Mouse (Mus musculus): Measurements from ENCODE around the gene Hormad1. TPM values are rescaled to one million over a fixed set of nuclear protein-coding genes. Genes with fewer than 3 reads are reported as not detected.
"Not testable (repeated sequence)": the region's sequence is repeated elsewhere in the genome, so short reads cannot be mapped to it uniquely, and the experiment has no call there.

The Hormad1 gene
- polyA plus RNA-seq, 1 experiment from 2014 or later = not detected

GRCm38 (mm10) chr3:95541186-95541585, 18.3 kb upstream of the Hormad1 start:
- 89% methylated on average over 2 of the region's 2 CpGs for WGBS

DNA sequence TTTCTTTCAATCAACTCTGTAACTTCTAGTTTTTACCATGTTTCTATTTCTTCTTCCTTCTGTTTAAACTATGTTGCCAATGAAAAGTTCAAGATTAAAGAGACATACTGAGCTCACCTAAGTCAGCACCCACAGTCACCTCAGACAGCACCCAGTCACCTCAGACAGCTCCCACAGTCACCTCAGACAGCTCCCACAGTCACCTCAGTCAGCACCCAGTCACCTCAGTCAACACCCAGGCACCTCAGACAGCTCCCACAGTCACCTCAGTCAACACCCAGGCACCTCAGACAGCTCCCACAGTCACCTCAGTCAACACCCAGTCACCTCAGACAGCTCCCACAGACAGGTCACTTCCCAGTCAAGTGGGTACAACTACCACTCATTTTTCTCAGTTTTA, 17.3 kb upstream of the Hormad1 start:
- Histone ChIP-seq H3K27ac (ENCODE audit: low read length) (no peak overlapping the region), H3K27me3 (ENCODE audit: control insufficient read depth, insufficient read depth, low read depth, low read length) (no peaks in the 10 kb centered on the region), H3K9me3 (replicated peaks; ENCODE audit: control insufficient read depth, low read length, poor library complexity, severe bottlenecking) (no peaks in the 10 kb centered on the region), H3K4me2 (ENCODE audit: low read length) (no peak overlapping the region), H3K9ac (ENCODE audit: low read depth, low read length) (no peak overlapping the region), H3K4me3 (ENCODE audit: low read depth, low read length) (no peak overlapping the region), H3K4me1 (ENCODE audit: control insufficient read depth, insufficient read depth, low read length) (no peaks in the 10 kb centered on the region), H3K36me3 (ENCODE audit: control insufficient read depth, insufficient read depth, low read length) (no peaks in the 10 kb centered on the region)
- ATAC-seq = no peak

More at GRCm38 (mm10) chr3:95541186-95541585, 18.3 kb upstream of the Hormad1 start:
- not testable (repeated sequence) for ATAC-seq; H3K36me3 ChIP-seq (ENCODE audit: control insufficient read depth, insufficient read depth, low read length); H3K27me3 ChIP-seq (ENCODE audit: control insufficient read depth, insufficient read depth, low read depth, low read length); H3K4me1 ChIP-seq (ENCODE audit: control insufficient read depth, insufficient read depth, low read length); H3K9ac ChIP-seq (ENCODE audit: low read depth, low read length); H3K4me2 ChIP-seq (ENCODE audit: low read length); H3K27ac ChIP-seq (ENCODE audit: low read length); H3K4me3 ChIP-seq (ENCODE audit: low read depth, low read length); H3K9me3 ChIP-seq (replicated peaks; ENCODE audit: control insufficient read depth, low read length, poor library complexity, severe bottlenecking)

GRCm38 (mm10) chr3:95542981-95543380, 16.5 kb upstream of the Hormad1 start:
- ATAC-seq = no peak
- H3K4me1 ChIP-seq (ENCODE audit: control insufficient read depth, insufficient read depth, low read length) = no peaks in the 10 kb centered on the region
- H3K9me3 ChIP-seq (replicated peaks; ENCODE audit: control insufficient read depth, low read length, poor library complexity, severe bottlenecking) = no peaks in the 10 kb centered on the region
- no peak overlapping the region for H3K4me3 ChIP-seq (ENCODE audit: low read depth, low read length)
- no peak overlapping the region for H3K4me2 ChIP-seq (ENCODE audit: low read length)
- WGBS = 79% methylated on average over 7 of the region's 7 CpGs
- H3K9ac ChIP-seq (ENCODE audit: low read depth, low read length) = no peak overlapping the region
- no peaks in the 10 kb centered on the region for H3K27me3 ChIP-seq (ENCODE audit: control insufficient read depth, insufficient read depth, low read depth, low read length)
- no peak overlapping the region for H3K27ac ChIP-seq (ENCODE audit: low read length)
- H3K36me3 ChIP-seq (ENCODE audit: control insufficient read depth, insufficient read depth, low read length) = no peaks in the 10 kb centered on the region

GRCm38 (mm10) chr3:95550176-95550575, 9.3 kb upstream of the Hormad1 start:
- Histone ChIP-seq H3K4me3 (ENCODE audit: low read depth, low read length) (no peak overlapping the region), H3K27ac (ENCODE audit: low read length) (no peak overlapping the region), H3K9ac (ENCODE audit: low read depth, low read length) (no peak overlapping the region), H3K36me3 (ENCODE audit: control insufficient read depth, insufficient read depth, low read length) (no peaks in the 10 kb centered on the region), H3K27me3 (ENCODE audit: control insufficient read depth, insufficient read depth, low read depth, low read length) (no peaks in the 10 kb centered on the region), H3K9me3 (replicated peaks; ENCODE audit: control insufficient read depth, low read length, poor library complexity, severe bottlenecking) (no peaks in the 10 kb centered on the region), H3K4me2 (ENCODE audit: low read length) (no peak overlapping the region), H3K4me1 (ENCODE audit: control insufficient read depth, insufficient read depth, low read length) (no peaks in the 10 kb centered on the region)
- no peak for ATAC-seq
- 33% methylated on average over 1 of the region's 1 CpGs for WGBS

DNA sequence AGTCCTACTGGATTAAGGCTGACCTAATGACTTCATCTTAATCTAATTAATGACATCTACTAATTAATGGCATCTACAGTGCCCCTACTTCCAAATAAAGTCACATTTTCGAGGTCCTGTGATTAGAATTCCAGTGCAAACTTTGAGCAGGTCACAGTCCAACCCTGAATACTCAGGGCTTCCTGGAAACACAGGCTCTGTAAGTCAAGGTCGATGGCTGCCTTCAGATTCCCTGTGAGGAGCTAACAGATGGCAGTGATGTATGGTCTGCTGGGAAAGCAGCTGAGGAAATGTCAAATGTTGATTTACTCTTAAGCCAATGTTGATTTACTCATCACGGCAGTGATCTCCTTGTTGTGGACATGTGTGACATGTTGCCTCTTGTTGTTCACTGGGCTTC, 5.5 kb upstream of the Hormad1 start:
- no peak overlapping the region for H3K27ac ChIP-seq (ENCODE audit: low read length)

GRCm38 (mm10) chr3:95560738-95561137, 1.3 kb downstream of the Hormad1 start:
- Histone ChIP-seq H3K36me3 (ENCODE audit: control insufficient read depth, insufficient read depth, low read length) (no peaks in the 10 kb centered on the region), H3K27ac (ENCODE audit: low read length) (no peak overlapping the region), H3K4me1 (ENCODE audit: control insufficient read depth, insufficient read depth, low read length) (no peaks in the 10 kb centered on the region), H3K27me3 (ENCODE audit: control insufficient read depth, insufficient read depth, low read depth, low read length) (no peaks in the 10 kb centered on the region), H3K9me3 (replicated peaks; ENCODE audit: control insufficient read depth, low read length, poor library complexity, severe bottlenecking) (no peaks in the 10 kb centered on the region), H3K9ac (ENCODE audit: low read depth, low read length) (no peak overlapping the region), H3K4me2 (ENCODE audit: low read length) (no peak overlapping the region), H3K4me3 (ENCODE audit: low read depth, low read length) (no peak overlapping the region)
- no peak for ATAC-seq
- 94% methylated on average over 3 of the region's 3 CpGs for WGBS

More for the DNA sequence above, 5.5 kb upstream of the Hormad1 start:
- Histone ChIP-seq H3K36me3 (ENCODE audit: control insufficient read depth, insufficient read depth, low read length) (no peaks in the 10 kb centered on the region), H3K4me3 (ENCODE audit: low read depth, low read length) (no peak overlapping the region), H3K4me2 (ENCODE audit: low read length) (no peak overlapping the region), H3K9me3 (replicated peaks; ENCODE audit: control insufficient read depth, low read length, poor library complexity, severe bottlenecking) (no peaks in the 10 kb centered on the region), H3K4me1 (ENCODE audit: control insufficient read depth, insufficient read depth, low read length) (no peaks in the 10 kb centered on the region), H3K9ac (ENCODE audit: low read depth, low read length) (no peak overlapping the region), H3K27me3 (ENCODE audit: control insufficient read depth, insufficient read depth, low read depth, low read length) (no peaks in the 10 kb centered on the region)
- ATAC-seq = no peak
- 60% methylated on average over 3 of the region's 3 CpGs for WGBS

DNA sequence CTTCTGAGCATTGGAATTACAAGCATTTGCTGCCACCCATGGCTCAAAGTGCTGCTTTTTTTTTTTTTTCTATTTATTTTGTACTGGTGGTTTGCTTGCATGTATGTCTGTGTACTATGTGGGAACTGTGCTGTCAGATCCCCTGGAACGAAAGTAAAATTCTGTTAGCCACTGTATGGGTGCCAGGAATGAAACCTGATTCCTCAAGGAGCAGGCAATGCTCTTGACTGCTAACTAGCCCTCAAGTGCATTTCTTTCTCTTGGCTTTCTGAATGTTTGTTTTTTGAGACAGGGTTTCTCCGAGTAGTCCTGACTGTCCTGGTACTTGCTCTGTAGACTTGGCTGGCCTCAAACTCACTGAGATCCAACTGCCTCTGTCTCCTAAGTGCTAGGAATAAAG, 2.3 kb downstream of the Hormad1 start:
- H3K4me3 ChIP-seq (ENCODE audit: low read depth, low read length) = no peak overlapping the region

GRCm38 (mm10) chr3:95569585-95569984, 10.1 kb downstream of the Hormad1 start:
- H3K9me3 ChIP-seq (replicated peaks; ENCODE audit: control insufficient read depth, low read length, poor library complexity, severe bottlenecking) = no peaks in the 10 kb centered on the region
- H3K9ac ChIP-seq (ENCODE audit: low read depth, low read length) = no peak overlapping the region
- H3K4me2 ChIP-seq (ENCODE audit: low read length) = no peak overlapping the region
- H3K4me3 ChIP-seq (ENCODE audit: low read depth, low read length) = no peak overlapping the region
- 98% methylated on average over 3 of the region's 3 CpGs for WGBS
- no peaks in the 10 kb centered on the region for H3K27me3 ChIP-seq (ENCODE audit: control insufficient read depth, insufficient read depth, low read depth, low read length)
- H3K27ac ChIP-seq (ENCODE audit: low read length) = no peak overlapping the region
- no peak for ATAC-seq
- no peaks in the 10 kb centered on the region for H3K4me1 ChIP-seq (ENCODE audit: control insufficient read depth, insufficient read depth, low read length)
- H3K36me3 ChIP-seq (ENCODE audit: control insufficient read depth, insufficient read depth, low read length) = no peaks in the 10 kb centered on the region

More for the DNA sequence above, 2.3 kb downstream of the Hormad1 start:
- Histone ChIP-seq H3K9ac (ENCODE audit: low read depth, low read length) (no peak overlapping the region), H3K4me2 (ENCODE audit: low read length) (no peak overlapping the region), H3K27ac (ENCODE audit: low read length) (no peak overlapping the region), H3K9me3 (replicated peaks; ENCODE audit: control insufficient read depth, low read length, poor library complexity, severe bottlenecking) (no peaks in the 10 kb centered on the region), H3K36me3 (ENCODE audit: control insufficient read depth, insufficient read depth, low read length) (no peaks in the 10 kb centered on the region), H3K27me3 (ENCODE audit: control insufficient read depth, insufficient read depth, low read depth, low read length) (no peaks in the 10 kb centered on the region), H3K4me1 (ENCODE audit: control insufficient read depth, insufficient read depth, low read length) (no peaks in the 10 kb centered on the region)
- WGBS = 71% methylated on average over 2 of the region's 2 CpGs
- no peak for ATAC-seq

DNA sequence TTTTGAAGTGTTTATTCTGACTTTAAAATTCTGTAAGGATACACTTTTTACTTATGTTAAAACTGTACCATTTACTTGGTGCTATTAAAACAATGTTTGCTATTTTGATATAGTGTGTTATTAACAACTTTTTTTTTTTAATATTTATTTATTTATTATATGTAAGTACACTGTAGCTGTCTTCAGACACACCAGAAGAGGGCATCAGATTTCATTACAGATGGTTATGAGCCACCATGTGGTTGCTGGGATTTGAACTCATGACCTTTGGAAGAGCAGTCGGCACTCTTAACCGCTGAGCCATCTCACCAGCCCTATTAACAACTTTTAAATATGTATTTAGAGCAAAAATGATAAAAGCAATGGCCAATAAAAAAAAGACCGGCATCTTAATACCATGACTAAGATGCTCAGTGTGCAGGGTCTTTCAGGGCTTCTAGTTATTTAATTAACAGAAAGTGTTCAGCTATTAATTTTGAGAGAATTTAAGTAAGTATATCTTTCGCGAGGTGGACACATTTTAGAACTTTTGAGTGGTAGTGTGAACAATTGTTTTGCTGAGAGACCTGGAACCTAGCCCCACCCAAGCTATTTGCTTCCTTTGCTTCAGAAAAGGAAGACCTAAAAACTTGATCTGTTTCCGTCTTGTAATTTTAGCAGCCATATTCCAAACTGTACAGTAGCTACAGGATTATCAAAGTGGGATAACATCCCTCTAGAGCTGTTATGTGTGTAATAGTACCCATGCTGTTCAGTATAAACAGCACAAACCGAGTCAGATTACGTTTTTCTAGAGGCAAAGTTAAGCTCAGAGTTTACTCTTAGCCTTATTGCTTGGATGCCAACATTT, 28.5 kb downstream of the Hormad1 start:
- peak overlapping the region; percentile 75 for H3K27ac ChIP-seq (ENCODE audit: low read length)
- no peaks in the 10 kb centered on the region for H3K27me3 ChIP-seq (ENCODE audit: control insufficient read depth, insufficient read depth, low read depth, low read length)
- peaks cover 7% of the 10 kb centered on the region; the same call in 1 of the 2 replicates for H3K36me3 ChIP-seq (ENCODE audit: control insufficient read depth, insufficient read depth, low read length)
- 48% methylated on average over 8 of the region's 8 CpGs for WGBS
- H3K4me1 ChIP-seq (ENCODE audit: control insufficient read depth, insufficient read depth, low read length) = peaks cover 5% of the 10 kb centered on the region
- no peaks in the 10 kb centered on the region for H3K9me3 ChIP-seq (replicated peaks; ENCODE audit: control insufficient read depth, low read length, poor library complexity, severe bottlenecking)
- peak overlapping the region; percentile 81 for H3K4me2 ChIP-seq (ENCODE audit: low read length)
- peak overlapping the region; percentile 54 for H3K9ac ChIP-seq (ENCODE audit: low read depth, low read length)
- H3K4me3 ChIP-seq (ENCODE audit: low read depth, low read length) = peak overlapping the region; percentile 81
- ATAC-seq = peak; percentile 66; the same call in 1 of the 2 replicates
